Mouse (Mus musculus): ENCODE results near the gene Nudt7.

- TF ChIP-seq CTCF (IDR thresholded peaks at IDR 0.05): no peak
- no peak for TF ChIP-seq EP300 (IDR thresholded peaks at IDR 0.05; ENCODE audit: insufficient read depth, low read depth, low read length)
Measured at GRCm38 (mm10) chr8:114121781-114122180, 11.6 kb upstream of the Nudt7 start.

All from heart, adult 2 months (tissue).